Mouse (Mus musculus): ENCODE data around the gene Prdm16.

- no peak for TF ChIP-seq CTCF (conservative IDR thresholded peaks at IDR 0.05; ENCODE audit: low read length)
- TF ChIP-seq POU5F1 (IDR thresholded peaks at IDR 0.05; ENCODE audit: borderline replicate concordance, low read length), result no peak
Measured at GRCm38 (mm10) chr4:154516470-154516869, 120.2 kb downstream of the Prdm16 start.

Data from E14TG2a.4 (cell line).